Mouse (Mus musculus): ENCODE data around the gene A930002H24Rik.

Gene A930002H24Rik

GRCm38 (mm10) chr17:63828561-63829332 is 34.8 kb downstream of the A930002H24Rik start:
- DNase-seq: no peak

- DNase-seq: no peak
Observed at GRCm38 (mm10) chr17:63826767-63827166, 36.8 kb downstream of the A930002H24Rik start.

GRCm38 (mm10) chr17:63826196-63826595 is 37.4 kb downstream of the A930002H24Rik start:
- no peak for DNase-seq

DNA sequence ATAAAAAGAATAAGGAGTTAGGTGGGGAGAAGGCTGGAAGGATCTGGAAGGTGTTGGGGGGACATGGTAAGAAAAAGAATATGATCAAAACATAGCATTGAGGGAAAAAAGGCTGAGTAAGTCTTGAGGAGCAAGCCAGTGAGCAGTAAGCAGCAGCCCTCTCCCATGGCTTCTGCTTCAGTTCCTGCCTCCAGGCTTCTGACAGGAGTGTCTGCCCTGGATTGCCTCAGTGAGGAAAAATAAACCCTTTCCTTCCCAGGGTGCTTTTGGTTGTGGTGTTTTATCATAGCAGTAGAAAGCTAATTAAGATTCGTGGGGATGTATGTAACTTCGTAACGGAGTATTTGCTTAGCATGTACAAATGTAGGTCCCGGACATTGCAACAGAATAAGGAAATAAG is 39.5 kb downstream of the A930002H24Rik start:
- DNase-seq: no peak

DNA sequence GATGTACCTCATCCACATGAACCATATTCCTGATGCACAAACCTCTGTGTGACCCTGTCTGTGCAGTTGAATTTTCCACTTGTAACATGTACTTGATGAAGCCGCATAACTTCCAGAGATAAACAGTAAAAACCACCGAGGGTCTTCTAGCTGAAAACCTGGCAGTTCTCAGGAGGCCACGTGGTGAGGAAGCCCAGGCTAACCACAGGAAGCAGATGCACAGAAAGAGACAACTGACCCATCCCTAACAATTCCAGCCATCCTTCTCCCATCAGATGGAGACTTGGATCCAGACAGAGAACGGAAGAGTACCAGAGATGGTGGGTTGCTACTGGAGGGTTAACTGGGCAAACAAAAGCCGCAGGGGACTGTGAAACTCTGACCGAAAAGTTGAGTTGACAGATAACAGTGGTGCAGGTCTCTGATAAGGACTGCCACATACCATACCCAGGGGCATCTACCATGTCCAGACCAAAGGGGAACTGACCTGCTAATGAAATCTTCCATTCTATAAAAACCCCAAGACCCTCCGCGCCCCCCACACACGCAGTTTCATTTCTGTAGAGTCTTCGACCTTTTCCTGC is 45.1 kb downstream of the A930002H24Rik start:
- no peak for DNase-seq

DNA sequence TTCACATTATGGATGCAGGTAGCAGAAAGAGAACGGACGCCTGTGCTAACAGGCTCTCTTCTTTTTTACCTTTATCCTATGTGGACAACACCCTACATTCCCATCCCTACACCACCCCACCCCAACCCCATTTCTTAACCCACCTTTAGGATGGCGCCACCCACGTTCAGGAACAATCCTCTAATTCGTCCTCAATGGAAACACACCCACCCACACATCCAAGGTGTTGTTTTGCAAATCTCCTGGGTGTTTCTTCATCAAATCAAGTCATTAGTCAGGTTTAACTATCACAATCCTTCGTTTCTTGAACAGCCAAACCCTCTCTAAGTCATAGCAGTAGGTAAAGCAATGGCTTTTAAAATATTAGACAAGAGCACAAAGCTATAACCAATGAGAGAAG is 50.0 kb downstream of the A930002H24Rik start:
- no peak for DNase-seq
